In genomic region chr16:90826457-90826856, GRCm38 (mm10) we compare ENCODE assay signal across 19 mouse cellular contexts. TPM values are rescaled to one million over a fixed set of nuclear protein-coding genes. Genes with fewer than 3 reads are reported as not detected.
DNase-seq lines count a peak whose midpoint lies in the region; ATAC-seq and TF ChIP-seq lines count a peak whose summit lies in the region.
"Had no signal": no experiment of that assay in that cellular context is flagged by ENCODE, and none has a peak within 500 bp of the region (broad histone marks: within the 10 kb centered on the region; RNA-seq: fewer than 3 reads in every experiment).

Gene Eva1c (plus strand): TSS chr16:90826719.

- H3K4me1 ChIP-seq in forebrain, postnatal 0 days (ENCODE audit: insufficient read depth), result no peaks in the 10 kb centered on the region
- H3K4me1 ChIP-seq in forebrain, embryonic 14.5 days (ENCODE audit: control insufficient read depth, insufficient read depth, low read length), result peaks cover 4% of the 10 kb centered on the region
- no peaks in the 10 kb centered on the region for H3K4me1 ChIP-seq in liver, adult 2 months (ENCODE audit: control insufficient read depth, insufficient read depth, low read length)
- peaks cover 52% of the 10 kb centered on the region for H3K4me1 ChIP-seq in liver, embryonic 12.5 days
- peaks cover 18% of the 10 kb centered on the region for H3K4me1 ChIP-seq in forebrain, embryonic 15.5 days

- H3K79me2 ChIP-seq in liver, adult 2 months (ENCODE audit: control insufficient read depth, insufficient read depth, low read length), result no peaks in the 10 kb centered on the region

- no peaks in the 10 kb centered on the region for H3K36me3 ChIP-seq in forebrain, postnatal 0 days (ENCODE audit: insufficient read depth)
- H3K36me3 ChIP-seq in forebrain, embryonic 14.5 days (ENCODE audit: control insufficient read depth, insufficient read depth, low read length), result no peaks in the 10 kb centered on the region
- no peaks in the 10 kb centered on the region for H3K36me3 ChIP-seq in liver, adult 2 months (ENCODE audit: control insufficient read depth, insufficient read depth, low read length)
- H3K36me3 ChIP-seq in liver, embryonic 12.5 days, result no peaks in the 10 kb centered on the region
- no peaks in the 10 kb centered on the region for H3K36me3 ChIP-seq in forebrain, embryonic 15.5 days
- H3K36me3 ChIP-seq: heart, embryonic 10.5 days; neural tube, embryonic 12.5 days had no signal

- TF ChIP-seq CTCF in forebrain, postnatal 0 days (IDR thresholded peaks at IDR 0.05; ENCODE audit: low read depth), result 0 out of 2 replicates have a peak, but pooled peaks have one; percentile 29
- peak; percentile 48 for TF ChIP-seq CTCF in liver, adult 2 months (IDR thresholded peaks at IDR 0.05; ENCODE audit: low read depth, low read length)

- H3K27me3 ChIP-seq in forebrain, postnatal 0 days (ENCODE audit: insufficient read depth, low read length), result peaks cover 4% of the 10 kb centered on the region; the same call in 1 of the 2 replicates
- H3K27me3 ChIP-seq in forebrain, embryonic 14.5 days (replicated peaks; ENCODE audit: control insufficient read depth, insufficient read depth, low read length), result peaks cover 10% of the 10 kb centered on the region; the same call in 1 of the 2 replicates
- no peaks in the 10 kb centered on the region for H3K27me3 ChIP-seq in liver, adult 2 months (ENCODE audit: control insufficient read depth, insufficient read depth, low read length)
- H3K27me3 ChIP-seq in liver, embryonic 12.5 days (replicated peaks), result peaks cover 48% of the 10 kb centered on the region
- H3K27me3 ChIP-seq in forebrain, embryonic 15.5 days, result no peaks in the 10 kb centered on the region

- TF ChIP-seq POLR2A in liver, adult 2 months (IDR thresholded peaks at IDR 0.05; ENCODE audit: extremely low read depth, insufficient read depth, low read length), result no peak

- no peaks in the 10 kb centered on the region for H3K9me3 ChIP-seq in forebrain, postnatal 0 days (ENCODE audit: low read length)
- no peaks in the 10 kb centered on the region for H3K9me3 ChIP-seq in forebrain, embryonic 14.5 days (replicated peaks; ENCODE audit: control insufficient read depth, low read length)
- H3K9me3 ChIP-seq in liver, embryonic 12.5 days (replicated peaks), result no peaks in the 10 kb centered on the region
- H3K9me3 ChIP-seq in forebrain, embryonic 15.5 days, result no peaks in the 10 kb centered on the region
- H3K9me3 ChIP-seq: heart, embryonic 10.5 days; neural tube, embryonic 12.5 days had no signal

- DNase-seq in forebrain, postnatal 0 days, result no peak
- no peak for DNase-seq in forebrain, embryonic 14.5 days (ENCODE audit: low spot score)
- DNase-seq in liver, adult 2 months (ENCODE audit: extremely low read depth, low read depth, low spot score), result no peak
- DNase-seq in 416B (ENCODE audit: low read depth) (peak; percentile 21), R1 (ENCODE audit: low read depth, low spot score) (peak; percentile 57)
- DNase-seq: adrenal gland, postnatal 36 days; cerebellum, postnatal 25 days; gastrocnemius, postnatal 25 days; heart, postnatal 36 days; left cerebral cortex, postnatal 4 days; right cerebral cortex, postnatal 25 days; thymus, adult 18-20 months had no signal

- H3K4me3 ChIP-seq in forebrain, postnatal 0 days (ENCODE audit: low read depth, low read length), result no peak within 1 kb of the TSS
- no peak within 1 kb of the TSS for H3K4me3 ChIP-seq in forebrain, embryonic 14.5 days (ENCODE audit: low read depth, low read length)
- no peak within 1 kb of the TSS for H3K4me3 ChIP-seq in liver, adult 2 months (ENCODE audit: insufficient read depth, low read depth, low read length)
- no peak within 1 kb of the TSS for H3K4me3 ChIP-seq in liver, embryonic 12.5 days
- no peak within 1 kb of the TSS for H3K4me3 ChIP-seq in forebrain, embryonic 15.5 days
- H3K4me3 ChIP-seq: heart, embryonic 10.5 days; megakaryocyte, embryonic 14.5 days; neural tube, embryonic 12.5 days had no signal

- no peak within 1 kb of the TSS for H3K9ac ChIP-seq in forebrain, postnatal 0 days
- no peak within 1 kb of the TSS for H3K9ac ChIP-seq in forebrain, embryonic 14.5 days (ENCODE audit: low read length)
- no peak within 1 kb of the TSS for H3K9ac ChIP-seq in liver, adult 2 months (ENCODE audit: low read depth, low read length)
- H3K9ac ChIP-seq in liver, embryonic 12.5 days, result no peak within 1 kb of the TSS
- no peak within 1 kb of the TSS for H3K9ac ChIP-seq in forebrain, embryonic 15.5 days (replicated peaks)
- H3K9ac ChIP-seq: neural tube, embryonic 12.5 days had no signal

- WGBS in forebrain, postnatal 0 days, result 76% methylated on average over 7 of the region's 7 CpGs
- 70% methylated on average over 7 of the region's 7 CpGs for WGBS in forebrain, embryonic 14.5 days
- 77% methylated on average over 7 of the region's 7 CpGs for WGBS in liver, adult 2 months
- 56% methylated on average over 7 of the region's 7 CpGs for WGBS in liver, embryonic 12.5 days (ENCODE audit: insufficient replicate concordance)
- 70% methylated on average over 7 of the region's 7 CpGs for WGBS in forebrain, embryonic 15.5 days

- no peak for ATAC-seq in forebrain, postnatal 0 days
- no peak for ATAC-seq in forebrain, embryonic 14.5 days
- ATAC-seq in liver, embryonic 12.5 days, result no peak
- ATAC-seq in megakaryocyte, adult 5-6 weeks (ENCODE audit: poor library complexity, severe bottlenecking), result no peak
- no peak for ATAC-seq in forebrain, embryonic 15.5 days (replicated peaks)
- ATAC-seq: forebrain, embryonic 16.5 days had no signal

- H3K27ac ChIP-seq in forebrain, postnatal 0 days (ENCODE audit: low read depth, low read length), result no peak within 1 kb of the TSS
- H3K27ac ChIP-seq in forebrain, embryonic 14.5 days (ENCODE audit: low read depth, low read length), result no peak within 1 kb of the TSS
- H3K27ac ChIP-seq in liver, adult 2 months (replicated peaks; ENCODE audit: insufficient read depth, low read depth, low read length), result no peak within 1 kb of the TSS
- H3K27ac ChIP-seq in liver, embryonic 12.5 days, result no peak within 1 kb of the TSS
- no peak within 1 kb of the TSS for H3K27ac ChIP-seq in forebrain, embryonic 15.5 days (replicated peaks)
- H3K27ac ChIP-seq: heart, embryonic 10.5 days; neural tube, embryonic 12.5 days had no signal

- H3K4me2 ChIP-seq in forebrain, postnatal 0 days (ENCODE audit: low read depth), result no peak within 1 kb of the TSS
- no peak within 1 kb of the TSS for H3K4me2 ChIP-seq in forebrain, embryonic 14.5 days (ENCODE audit: low read length)
- H3K4me2 ChIP-seq in liver, embryonic 12.5 days, result no peak within 1 kb of the TSS
- H3K4me2 ChIP-seq in forebrain, embryonic 15.5 days (replicated peaks), result no peak within 1 kb of the TSS
- H3K4me2 ChIP-seq: neural tube, embryonic 12.5 days had no signal

RNA-seq across cellular contexts. Expression of gene Eva1c, which starts in this region (rescaled TPM):
- 4.0 TPM in 2 replicates for total RNA-seq in forebrain, postnatal 0 days (2014; rRNA removed)
- 3.4 TPM in 2 replicates for polyA plus RNA-seq in forebrain, postnatal 0 days (2015; fragmentation: Nextera tagmentation; extraction: Ambion mirVana)
- polyA plus RNA-seq in forebrain, embryonic 14.5 days (2014; fragmentation: Nextera tagmentation; extraction: Ambion mirVana), result 6.1 and 6.4 TPM in 2 replicates
- 0.37 and 0.47 TPM in 2 replicates for total RNA-seq in liver, adult 2 months (2014; rRNA removed)
- polyA plus RNA-seq in liver, adult 2 months (2012; rRNA removed), result 0.11 and 0.38 TPM in 2 replicates
- 0.11 and 0.30 TPM in 2 replicates for polyA plus RNA-seq in liver, embryonic 12.5 days (2016; fragmentation: Nextera tagmentation; extraction: Ambion mirVana)
- total RNA-seq in megakaryocyte, adult 5-6 weeks (2015), result not detected in 2 replicates
- not detected in 2 replicates for total RNA-seq in megakaryocyte, adult 5-6 weeks (2017)
- 6.4 and 6.5 TPM in 2 replicates for polyA plus RNA-seq in forebrain, embryonic 15.5 days (2015; fragmentation: Nextera tagmentation; extraction: Ambion mirVana)

Comparison
In these comparisons a context has a peak if more than half of its experiments do, and no peak if none do; other contexts are left out.
1. DNase-seq: peak in 416B (single experiment) and R1 (single experiment); none in forebrain, postnatal 0 days (single experiment), forebrain, embryonic 14.5 days (single experiment) and liver, adult 2 months (single experiment).